Mouse (Mus musculus): Measurements from ENCODE around the gene Vwce. TPM values are rescaled to one million over a fixed set of nuclear protein-coding genes. Genes with fewer than 3 reads are reported as not detected.
A peak's percentile ranks its signal among the peaks of the same experiment; 100 is the strongest.

Gene Vwce
- polyA plus RNA-seq, 1 experiment from 2014 or later, result 2.3 TPM

DNA sequence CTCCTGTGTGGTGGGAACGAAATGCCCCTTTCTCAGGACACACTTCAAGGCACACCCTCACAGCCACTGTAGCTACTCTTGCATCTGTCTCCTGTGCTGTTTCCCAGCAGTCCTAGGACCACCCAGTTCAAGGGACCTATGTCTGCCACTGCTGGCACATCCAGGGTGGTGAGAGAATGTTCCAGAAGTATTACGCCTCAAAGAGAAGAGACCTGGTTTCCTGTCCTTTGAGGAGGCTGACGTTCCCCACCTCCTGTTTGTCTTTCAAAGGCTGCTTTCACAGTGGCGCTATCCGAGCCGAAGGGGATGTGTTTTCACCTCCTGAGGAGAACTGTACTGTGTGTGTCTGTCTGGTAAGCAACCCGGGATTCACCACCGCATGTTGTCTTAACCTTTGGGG lies 14.1 kb downstream of the Vwce start:
- Histone ChIP-seq H3K27me3 (replicated peaks) (no peaks in the 10 kb centered on the region), H3K4me1 (no peaks in the 10 kb centered on the region), H3K9me3 (no peaks in the 10 kb centered on the region), H3K27ac (no peak overlapping the region), H3K36me3 (no peaks in the 10 kb centered on the region), H3K4me3 (replicated peaks) (no peak overlapping the region), H3K9ac (no peak overlapping the region), H3K4me2 (no peak overlapping the region)
- 77% methylated on average over 8 of the region's 8 CpGs for WGBS
- ATAC-seq (ENCODE audit: insufficient read depth, low FRiP score, low read depth), result no peak

DNA sequence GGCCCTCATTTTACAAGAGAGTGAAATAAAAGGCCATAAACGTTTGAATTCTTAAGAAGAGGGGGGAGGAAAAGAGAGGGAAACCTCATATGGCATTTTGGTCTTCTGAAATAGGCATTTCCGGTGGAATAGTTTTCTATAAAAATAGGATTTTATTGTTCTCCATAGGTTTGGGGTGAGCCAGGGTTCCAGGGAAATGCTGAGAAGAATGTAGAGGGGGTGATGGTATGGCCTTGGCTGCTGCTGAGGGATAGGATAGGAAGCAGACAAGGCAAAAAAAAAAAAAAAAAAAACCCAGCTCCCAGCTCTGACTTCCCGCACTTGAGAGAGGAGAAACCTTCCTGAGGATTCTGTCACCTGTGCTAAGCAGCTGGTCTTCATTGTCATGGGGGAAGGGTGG lies 22.0 kb downstream of the Vwce start:
- Histone ChIP-seq H3K36me3 (no peaks in the 10 kb centered on the region), H3K4me2 (no peak overlapping the region), H3K4me3 (replicated peaks) (no peak overlapping the region), H3K27ac (no peak overlapping the region), H3K4me1 (0 out of 2 replicates have a peak, but pooled peaks cover 3% of the 10 kb centered on the region), H3K9me3 (no peaks in the 10 kb centered on the region), H3K27me3 (replicated peaks) (no peaks in the 10 kb centered on the region), H3K9ac (no peak overlapping the region)
- ATAC-seq (ENCODE audit: insufficient read depth, low FRiP score, low read depth), result no peak
- WGBS, result 65% methylated on average over 3 of the region's 3 CpGs

DNA sequence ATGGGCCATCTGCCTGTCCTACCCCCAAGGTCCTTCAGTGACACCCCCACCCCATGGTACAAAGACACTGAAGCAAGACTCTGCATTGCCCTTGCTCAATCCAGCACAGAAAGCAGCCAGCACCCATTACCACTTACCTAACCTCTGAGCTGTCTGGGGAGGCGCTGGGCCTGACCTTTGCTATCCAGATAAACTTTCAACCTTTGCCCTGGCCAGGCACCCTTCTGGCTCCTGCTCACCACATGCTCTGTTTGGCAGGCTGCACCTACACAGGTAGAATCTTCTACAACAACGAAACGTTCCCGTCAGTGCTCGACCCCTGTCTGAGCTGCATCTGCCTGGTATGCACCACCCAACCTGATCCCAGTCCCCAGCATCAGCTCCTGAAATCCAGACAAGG lies 23.7 kb downstream of the Vwce start:
- 61% methylated on average over 5 of the region's 5 CpGs for WGBS
- Histone ChIP-seq H3K4me3 (replicated peaks) (no peak overlapping the region), H3K4me2 (no peak overlapping the region), H3K4me1 (0 out of 2 replicates have a peak, but pooled peaks cover 3% of the 10 kb centered on the region), H3K9ac (no peak overlapping the region), H3K36me3 (no peaks in the 10 kb centered on the region), H3K9me3 (no peaks in the 10 kb centered on the region), H3K27me3 (replicated peaks) (no peaks in the 10 kb centered on the region), H3K27ac (no peak overlapping the region)
- peak; percentile 27; the same call in 1 of the 2 replicates for ATAC-seq (ENCODE audit: insufficient read depth, low FRiP score, low read depth)

DNA sequence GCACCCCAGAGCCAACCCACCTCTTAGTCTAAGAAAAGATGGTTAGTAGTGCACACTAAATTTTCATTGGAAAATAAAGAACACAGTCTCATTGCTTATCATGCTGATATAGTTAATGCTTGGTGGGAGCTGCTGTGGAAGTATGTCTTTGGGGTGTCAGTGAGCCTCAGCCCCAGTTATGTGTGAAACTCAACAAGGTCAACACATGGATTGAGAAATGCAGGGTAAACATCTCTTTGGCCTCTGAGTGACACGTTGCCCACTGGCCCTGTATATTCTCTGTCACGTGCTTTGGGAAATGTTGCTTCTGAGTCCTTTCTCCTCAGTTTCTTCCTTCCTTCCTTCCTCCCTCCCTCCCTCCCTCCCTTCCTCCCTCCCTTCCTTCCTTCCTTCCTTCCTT lies 24.4 kb downstream of the Vwce start:
- Histone ChIP-seq H3K4me1 (0 out of 2 replicates have a peak, but pooled peaks cover 3% of the 10 kb centered on the region), H3K9me3 (no peaks in the 10 kb centered on the region), H3K9ac (no peak overlapping the region), H3K27ac (no peak overlapping the region), H3K36me3 (no peaks in the 10 kb centered on the region), H3K4me2 (no peak overlapping the region), H3K27me3 (replicated peaks) (no peaks in the 10 kb centered on the region), H3K4me3 (replicated peaks) (no peak overlapping the region)
- WGBS, result 58% methylated on average over 2 of the region's 2 CpGs
- ATAC-seq (ENCODE audit: insufficient read depth, low FRiP score, low read depth), result no peak

DNA sequence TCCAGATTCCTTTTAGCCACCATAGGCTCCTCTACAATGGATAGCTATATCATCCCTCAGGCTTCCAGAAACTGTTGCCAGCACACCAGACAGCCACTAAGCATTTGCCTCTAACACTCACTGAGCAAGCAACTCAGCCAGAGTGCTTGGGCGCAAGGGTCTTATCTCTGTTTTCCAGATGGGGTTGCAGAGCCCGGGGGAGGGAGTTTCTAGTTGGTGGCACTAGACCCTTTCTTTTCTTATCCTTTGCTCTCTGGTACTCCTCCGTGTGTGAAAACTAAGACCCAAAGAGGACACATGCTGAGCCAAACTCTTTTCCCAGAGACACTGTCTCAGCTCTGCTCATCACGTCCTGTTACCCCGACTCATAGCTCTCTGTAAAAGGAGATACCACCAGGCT lies 27.4 kb downstream of the Vwce start:
- Histone ChIP-seq H3K4me2 (no peak overlapping the region), H3K9me3 (no peaks in the 10 kb centered on the region), H3K4me1 (0 out of 2 replicates have a peak, but pooled peaks cover 3% of the 10 kb centered on the region), H3K27me3 (replicated peaks) (no peaks in the 10 kb centered on the region), H3K27ac (no peak overlapping the region), H3K9ac (no peak overlapping the region), H3K4me3 (replicated peaks) (no peak overlapping the region), H3K36me3 (no peaks in the 10 kb centered on the region)
- ATAC-seq (ENCODE audit: insufficient read depth, low FRiP score, low read depth), result peak; percentile 85; the same call in 1 of the 2 replicates
- WGBS, result 71% methylated on average over 5 of the region's 5 CpGs

DNA sequence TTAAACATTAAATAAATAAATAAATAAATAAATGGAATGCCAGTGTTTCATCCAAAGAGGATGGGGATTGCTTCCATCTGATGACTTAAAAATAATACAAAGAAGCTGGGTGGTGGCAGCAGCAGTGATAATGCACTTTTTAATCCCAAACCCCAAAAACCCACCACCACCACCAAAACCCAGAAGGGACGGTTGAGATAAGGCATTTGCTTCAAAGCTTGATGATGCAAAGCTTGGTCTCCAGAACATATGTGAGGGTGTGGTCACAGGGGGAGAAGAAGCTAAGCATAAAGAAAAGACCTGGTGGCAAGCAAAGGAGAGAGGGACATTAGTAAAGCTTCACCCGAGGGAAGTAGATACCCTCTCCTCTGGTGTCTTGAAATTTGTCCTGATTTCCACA lies 27.9 kb downstream of the Vwce start:
- Histone ChIP-seq H3K9me3 (no peaks in the 10 kb centered on the region), H3K27me3 (replicated peaks) (no peaks in the 10 kb centered on the region), H3K9ac (no peak overlapping the region), H3K4me1 (no peaks in the 10 kb centered on the region), H3K27ac (no peak overlapping the region), H3K4me3 (replicated peaks) (no peak overlapping the region), H3K36me3 (no peaks in the 10 kb centered on the region), H3K4me2 (no peak overlapping the region)
- no peak for ATAC-seq (ENCODE audit: insufficient read depth, low FRiP score, low read depth)
- WGBS, result 78% methylated on average over 2 of the region's 2 CpGs

DNA sequence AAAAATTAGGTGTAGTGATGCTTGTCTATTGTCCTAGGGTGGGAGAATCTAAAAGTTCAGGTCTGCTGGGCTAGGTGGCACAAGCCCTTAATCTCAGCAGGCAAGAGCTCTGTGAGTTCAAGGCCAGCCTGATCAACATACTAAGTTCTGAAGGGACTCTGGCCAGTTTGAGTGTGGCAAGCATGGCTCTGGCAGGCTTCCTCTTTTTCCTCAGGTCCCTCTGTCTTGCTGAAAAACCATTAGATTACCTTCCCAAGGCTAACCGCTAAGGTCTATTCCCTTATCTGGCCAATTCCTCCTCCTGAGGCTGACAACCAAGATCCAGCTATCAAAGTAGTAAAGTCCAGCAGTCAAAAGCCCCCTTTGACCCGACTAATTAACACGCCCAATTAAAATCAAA lies 28.7 kb downstream of the Vwce start:
- no peak overlapping the region for H3K9ac ChIP-seq
- no peak for ATAC-seq (ENCODE audit: insufficient read depth, low FRiP score, low read depth)
- no peak overlapping the region for H3K4me2 ChIP-seq
- no peaks in the 10 kb centered on the region for H3K36me3 ChIP-seq
- no peaks in the 10 kb centered on the region for H3K4me1 ChIP-seq
- no peak overlapping the region for H3K27ac ChIP-seq
- no peaks in the 10 kb centered on the region for H3K9me3 ChIP-seq
- no peaks in the 10 kb centered on the region for H3K27me3 ChIP-seq (replicated peaks)
- WGBS, result 60% methylated on average over 3 of the region's 3 CpGs
- H3K4me3 ChIP-seq (replicated peaks), result no peak overlapping the region

DNA sequence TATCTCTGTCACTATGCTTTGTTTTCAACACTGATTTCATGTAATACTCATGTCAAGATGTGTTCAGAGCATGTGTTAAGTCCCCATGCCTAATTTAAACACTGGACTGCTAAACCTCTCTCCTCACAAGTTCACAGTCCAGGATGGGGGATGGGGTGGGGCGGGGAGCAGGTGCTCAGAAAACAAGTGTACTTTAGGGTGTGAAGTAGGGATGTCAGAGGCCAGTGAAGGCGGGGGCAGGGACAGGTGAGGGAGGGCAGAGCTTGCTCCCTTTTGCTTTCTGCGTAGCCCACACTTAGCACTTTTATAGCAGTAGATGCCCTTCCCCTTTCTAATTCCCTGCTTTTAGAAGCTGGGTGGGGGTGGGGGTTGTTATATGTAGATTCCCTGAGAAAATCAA lies 31.1 kb downstream of the Vwce start:
- ATAC-seq (ENCODE audit: insufficient read depth, low FRiP score, low read depth), result no peak

DNA sequence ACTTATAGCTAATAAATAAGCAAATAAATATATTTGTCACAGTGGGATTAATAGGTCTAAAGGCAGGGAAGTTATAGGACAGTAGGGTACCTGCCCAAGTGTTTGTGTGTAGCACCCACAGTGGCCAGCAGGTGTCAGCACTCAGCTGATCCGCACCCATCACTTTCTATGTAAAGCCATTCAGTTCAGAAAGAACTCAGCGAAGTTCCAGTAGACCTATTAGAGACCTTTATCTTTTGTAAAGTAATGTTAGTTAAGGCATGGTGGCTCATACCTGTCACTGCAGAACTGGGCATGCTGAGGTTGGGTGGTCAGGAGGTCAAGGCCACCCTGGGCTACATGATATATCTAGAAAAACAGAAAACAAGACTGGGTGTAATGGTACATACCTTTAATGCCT lies 31.5 kb downstream of the Vwce start:
- no peak for ATAC-seq (ENCODE audit: insufficient read depth, low FRiP score, low read depth)
- Histone ChIP-seq H3K4me1 (no peaks in the 10 kb centered on the region), H3K9me3 (no peaks in the 10 kb centered on the region), H3K27me3 (replicated peaks) (no peaks in the 10 kb centered on the region), H3K36me3 (no peaks in the 10 kb centered on the region), H3K9ac (no peak overlapping the region), H3K4me2 (no peak overlapping the region), H3K27ac (no peak overlapping the region), H3K4me3 (replicated peaks) (no peak overlapping the region)
- 4% methylated on average over 2 of the region's 2 CpGs for WGBS

More for the DNA sequence above, 31.1 kb downstream of the Vwce start:
- Histone ChIP-seq H3K4me2 (no peak overlapping the region), H3K4me1 (no peaks in the 10 kb centered on the region), H3K36me3 (no peaks in the 10 kb centered on the region), H3K27ac (no peak overlapping the region), H3K9ac (no peak overlapping the region), H3K9me3 (no peaks in the 10 kb centered on the region), H3K4me3 (replicated peaks) (no peak overlapping the region), H3K27me3 (replicated peaks) (no peaks in the 10 kb centered on the region)
- WGBS, result 61% methylated on average over 3 of the region's 3 CpGs

DNA sequence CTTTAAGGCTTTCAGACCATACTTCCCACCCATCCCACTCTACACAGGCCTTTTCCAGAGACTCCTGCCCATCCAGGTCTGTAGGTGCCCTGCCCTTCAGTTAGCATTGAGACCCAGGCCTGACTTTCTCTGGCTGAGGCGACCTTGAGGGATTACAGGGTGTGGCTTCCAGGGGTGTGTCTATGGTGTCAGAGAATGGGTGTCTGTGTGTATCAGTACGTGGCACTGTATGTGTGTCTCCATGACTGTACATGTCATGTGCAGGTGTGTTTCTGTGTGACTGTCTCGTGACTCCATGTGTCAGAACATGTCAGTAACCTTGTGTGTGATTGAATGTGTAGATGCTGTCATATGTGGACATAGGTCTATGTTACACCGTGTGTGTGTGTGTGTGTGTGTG lies 37.3 kb downstream of the Vwce start:
- no peaks in the 10 kb centered on the region for H3K36me3 ChIP-seq
- H3K4me3 ChIP-seq (replicated peaks), result no peak overlapping the region
- H3K9ac ChIP-seq, result no peak overlapping the region
- H3K4me2 ChIP-seq, result no peak overlapping the region
- 71% methylated on average over 4 of the region's 4 CpGs for WGBS
- no peaks in the 10 kb centered on the region for H3K4me1 ChIP-seq
- no peaks in the 10 kb centered on the region for H3K9me3 ChIP-seq
- no peak for ATAC-seq (ENCODE audit: insufficient read depth, low FRiP score, low read depth)
- H3K27me3 ChIP-seq (replicated peaks), result no peaks in the 10 kb centered on the region
- H3K27ac ChIP-seq, result no peak overlapping the region

DNA sequence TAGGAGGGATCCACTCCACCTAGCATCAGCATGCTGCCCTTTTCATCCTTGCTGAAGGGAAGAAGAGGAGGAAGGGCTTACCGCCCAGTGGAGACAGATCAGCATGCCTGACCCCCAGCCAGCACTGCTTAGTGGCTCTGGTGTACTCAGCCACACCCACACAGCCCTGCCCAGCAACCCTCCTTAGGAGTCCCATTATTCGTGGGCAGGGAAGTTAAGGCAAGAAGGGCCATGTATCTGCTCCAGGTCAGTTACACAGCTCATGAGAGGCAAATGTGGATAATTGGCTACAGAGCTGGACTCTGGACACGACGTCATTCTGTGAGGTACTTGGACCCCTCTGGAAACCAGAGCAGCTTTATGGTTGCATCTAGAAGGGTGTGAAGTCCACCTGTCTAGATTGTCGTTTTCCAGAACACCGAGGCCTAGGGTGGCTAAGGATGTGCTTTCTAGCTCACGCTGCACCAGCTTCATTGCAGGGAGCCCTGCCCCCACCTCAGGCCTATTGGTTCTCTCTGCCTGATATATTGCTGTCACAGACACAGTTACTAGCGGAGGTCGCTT lies 37.9 kb downstream of the Vwce start:
- ATAC-seq (ENCODE audit: insufficient read depth, low FRiP score, low read depth), result no peak
- no peak overlapping the region for H3K4me3 ChIP-seq (replicated peaks)
- no peak overlapping the region for H3K4me2 ChIP-seq
- no peak overlapping the region for H3K27ac ChIP-seq
- no peaks in the 10 kb centered on the region for H3K4me1 ChIP-seq
- H3K9ac ChIP-seq, result no peak overlapping the region
- H3K36me3 ChIP-seq, result no peaks in the 10 kb centered on the region
- no peaks in the 10 kb centered on the region for H3K9me3 ChIP-seq
- 57% methylated on average over 9 of the region's 9 CpGs for WGBS
- no peaks in the 10 kb centered on the region for H3K27me3 ChIP-seq (replicated peaks)

DNA sequence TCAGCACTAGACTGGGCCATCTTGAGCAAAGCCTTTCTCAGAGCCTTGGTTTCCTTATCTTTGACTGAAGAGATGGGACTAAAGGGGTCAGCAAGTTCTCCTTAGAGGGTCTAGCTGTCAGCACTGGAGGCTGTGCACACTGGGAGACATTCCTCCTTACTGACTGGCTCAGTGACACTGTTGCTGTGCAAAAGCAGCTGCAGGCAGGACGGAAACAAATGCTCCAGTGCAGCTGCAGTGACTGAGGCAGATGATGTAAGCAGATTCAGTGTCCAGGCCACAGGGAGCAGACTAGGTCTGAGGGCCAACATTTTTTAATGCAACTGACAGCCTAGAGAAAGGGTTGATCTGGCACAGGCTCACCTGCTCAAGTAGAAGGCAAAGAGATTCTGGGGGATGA lies 39.3 kb downstream of the Vwce start:
- Histone ChIP-seq H3K27me3 (replicated peaks) (no peaks in the 10 kb centered on the region), H3K4me2 (no peak overlapping the region), H3K36me3 (no peaks in the 10 kb centered on the region), H3K9ac (no peak overlapping the region), H3K4me3 (replicated peaks) (no peak overlapping the region), H3K27ac (no peak overlapping the region), H3K9me3 (no peaks in the 10 kb centered on the region), H3K4me1 (no peaks in the 10 kb centered on the region)
- 53% methylated on average over 1 of the region's 1 CpGs for WGBS
- ATAC-seq (ENCODE audit: insufficient read depth, low FRiP score, low read depth), result no peak

DNA sequence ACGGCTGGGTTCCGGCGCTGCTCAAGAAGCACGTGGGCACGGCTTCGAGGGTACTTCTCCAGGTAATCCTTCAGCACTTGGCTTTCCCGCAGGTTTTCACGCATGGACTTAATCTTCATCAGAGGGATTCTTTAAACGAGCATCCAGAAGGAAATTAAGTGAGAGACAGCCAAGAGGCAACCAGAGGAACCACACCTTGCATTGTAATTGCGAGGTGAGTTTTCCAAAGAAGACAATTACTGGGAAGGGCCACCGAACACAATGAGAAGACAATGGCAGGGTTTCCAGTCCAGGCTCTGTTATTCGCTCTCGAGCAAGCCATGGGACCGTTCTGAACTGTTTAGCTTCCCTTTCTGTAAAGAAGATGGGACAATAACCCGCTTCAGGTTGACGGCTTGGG lies 42.6 kb downstream of the Vwce start:
- H3K9ac ChIP-seq, result no peak overlapping the region
- no peak overlapping the region for H3K4me2 ChIP-seq
- no peak for ATAC-seq (ENCODE audit: insufficient read depth, low FRiP score, low read depth)
- no peaks in the 10 kb centered on the region for H3K36me3 ChIP-seq
- 80% methylated on average over 16 of the region's 16 CpGs for WGBS
- H3K4me3 ChIP-seq (replicated peaks), result no peak overlapping the region
- H3K4me1 ChIP-seq, result no peaks in the 10 kb centered on the region
- no peaks in the 10 kb centered on the region for H3K9me3 ChIP-seq
- H3K27me3 ChIP-seq (replicated peaks), result no peaks in the 10 kb centered on the region
- no peak overlapping the region for H3K27ac ChIP-seq

Data from stomach, embryonic 15.5 days (tissue).